Mouse (Mus musculus): ENCODE measurements around the gene Tlr8.

DNA sequence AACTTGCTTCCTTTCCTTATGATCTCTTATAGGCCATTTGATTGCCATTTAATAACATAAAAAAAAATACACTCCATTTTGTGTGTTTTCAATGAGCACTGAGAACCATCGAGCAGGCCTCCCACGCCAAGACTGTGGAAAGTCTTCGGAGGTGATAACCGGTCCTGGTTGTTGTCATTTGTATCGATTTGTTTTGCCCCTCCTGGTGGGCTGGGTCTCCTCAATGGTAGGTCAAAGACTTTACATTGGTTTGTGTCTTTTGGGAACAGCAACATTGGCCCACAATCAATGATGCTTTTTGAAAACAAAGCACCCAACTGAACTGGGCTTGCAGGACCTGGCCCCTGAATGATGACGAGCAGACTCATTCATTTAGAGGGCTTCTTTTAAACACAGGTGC lies 36.4 kb downstream of the Tlr8 start:
- TF ChIP-seq POLR2A (IDR thresholded peaks at IDR 0.05; ENCODE audit: borderline replicate concordance, low read depth, low read length): no peak
- no peak for TF ChIP-seq CTCF (IDR thresholded peaks at IDR 0.05; ENCODE audit: low read depth, low read length)

Data from bone marrow macrophage, adult 2 months (primary cell).